Comparison of ENCODE assay signal across 34 mouse cellular contexts in genomic region chr4:56848044-56848443, GRCm38 (mm10).
"Had no signal": no experiment of that assay in that cellular context is flagged by ENCODE, and none has a peak within 500 bp of the region (broad histone marks: within the 10 kb centered on the region; RNA-seq: fewer than 3 reads in every experiment).

No protein-coding gene starts in this region.

- H3K27ac ChIP-seq: heart, embryonic 10.5 days; heart, embryonic 13.5 days; heart, embryonic 15.5 days; hindbrain, embryonic 10.5 days; hindbrain, embryonic 12.5 days; hindbrain, embryonic 13.5 days; hindbrain, embryonic 14.5 days; hindbrain, embryonic 15.5 days; hindbrain, postnatal 0 days; intestine, embryonic 15.5 days; kidney, embryonic 15.5 days; kidney, postnatal 0 days; layer of hippocampus, adult 2 months; left cerebral cortex, adult 2 months had no signal

- H3K9me3 ChIP-seq: heart, embryonic 10.5 days; heart, embryonic 13.5 days; heart, embryonic 15.5 days; hindbrain, embryonic 12.5 days; hindbrain, embryonic 13.5 days; hindbrain, embryonic 15.5 days; intestine, embryonic 15.5 days had no signal

- H3K4me3 ChIP-seq: heart, embryonic 10.5 days; heart, embryonic 12.5 days; heart, embryonic 13.5 days; heart, embryonic 15.5 days; hindbrain, embryonic 10.5 days; hindbrain, embryonic 12.5 days; hindbrain, embryonic 13.5 days; hindbrain, embryonic 15.5 days; intestine, embryonic 15.5 days; kidney, embryonic 15.5 days; layer of hippocampus, adult 2 months; left cerebral cortex, adult 2 months had no signal

- H3K4me2 ChIP-seq: heart, embryonic 11.5 days; heart, embryonic 12.5 days; heart, embryonic 13.5 days; heart, embryonic 15.5 days; hindbrain, embryonic 12.5 days; hindbrain, embryonic 13.5 days; hindbrain, embryonic 14.5 days; hindbrain, embryonic 15.5 days; intestine, embryonic 15.5 days; kidney, embryonic 15.5 days had no signal

- H3K27me3 ChIP-seq: heart, embryonic 12.5 days; heart, embryonic 13.5 days; heart, embryonic 15.5 days; hindbrain, embryonic 12.5 days; hindbrain, embryonic 13.5 days; hindbrain, embryonic 15.5 days; intestine, embryonic 15.5 days; kidney, embryonic 15.5 days had no signal

- ATAC-seq: hindbrain, embryonic 16.5 days; hindbrain, postnatal 0 days; inflammation-experienced regulatory T-cells, adult 6 months; intestine, embryonic 15.5 days; intestine, postnatal 0 days had no signal

- H3K9ac ChIP-seq: heart, embryonic 12.5 days; heart, embryonic 13.5 days; heart, embryonic 15.5 days; hindbrain, embryonic 12.5 days; hindbrain, embryonic 13.5 days; hindbrain, embryonic 14.5 days; hindbrain, embryonic 15.5 days; intestine, embryonic 15.5 days; kidney, embryonic 15.5 days had no signal

- DNase-seq: heart, postnatal 10 days; heart, postnatal 14 days; heart, postnatal 36 days; heart, postnatal 4 days; kidney, adult 11 months; kidney, adult 18-20 months; kidney, adult 2 months; kidney, adult 8-10 months; kidney, adult 9 months; kidney, postnatal 14 days; kidney, postnatal 25 days; kidney, postnatal 36 days; kidney, postnatal 4 days; layer of hippocampus, adult 9-11 months; layer of hippocampus, postnatal 36 days had no signal
